Comparison of ENCODE assay signal across 27 mouse cellular contexts in the genomic region with DNA sequence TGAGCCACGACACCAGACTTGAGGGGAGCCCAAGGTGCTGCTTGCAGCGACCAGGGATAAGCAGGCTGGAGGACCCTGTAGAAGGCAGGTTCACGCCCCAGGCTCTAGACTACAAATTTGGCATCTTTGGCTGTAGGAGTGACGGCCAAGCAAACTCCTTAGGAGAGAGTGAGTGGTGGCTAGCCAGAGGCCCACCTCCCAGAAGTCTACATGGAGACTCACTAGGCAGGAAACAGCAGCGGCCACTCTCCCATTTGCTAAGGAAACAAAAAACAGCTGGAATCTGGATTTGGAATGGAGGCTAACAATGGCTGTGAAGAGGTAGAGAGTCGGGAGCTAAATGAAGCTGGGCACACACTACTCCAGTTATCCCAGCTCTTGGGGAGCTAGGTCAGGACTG.
DNase-seq lines count a peak whose midpoint lies in the region; ATAC-seq and TF ChIP-seq lines count a peak whose summit lies in the region.
"Had no signal": no experiment of that assay in that cellular context is flagged by ENCODE, and none has a peak within 500 bp of the region (broad histone marks: within the 10 kb centered on the region; RNA-seq: fewer than 3 reads in every experiment).

No protein-coding gene starts in this region.

- H3K4me3 ChIP-seq in heart, embryonic 10.5 days = no peak overlapping the region
- no peak overlapping the region for H3K4me3 ChIP-seq in lung, embryonic 14.5 days (ENCODE audit: low read depth, low read length)
- H3K4me3 ChIP-seq in lung, adult 2 months (replicated peaks; ENCODE audit: extremely low read depth, low read depth, low read length) = no peak overlapping the region
- H3K4me3 ChIP-seq in embryonic facial prominence, embryonic 12.5 days = no peak overlapping the region
- H3K4me3 ChIP-seq in intestine, postnatal 0 days (ENCODE audit: low read depth, low read length) = no peak overlapping the region
- H3K4me3 ChIP-seq: erythroblast, embryonic 14.5 days; gastrocnemius, adult 2 months; intestine, embryonic 15.5 days; limb, embryonic 13.5 days had no signal

- H3K9me3 ChIP-seq in heart, embryonic 10.5 days = no peaks in the 10 kb centered on the region
- no peaks in the 10 kb centered on the region for H3K9me3 ChIP-seq in lung, embryonic 14.5 days (ENCODE audit: low read depth, low read length)
- no peaks in the 10 kb centered on the region for H3K9me3 ChIP-seq in embryonic facial prominence, embryonic 12.5 days
- no peaks in the 10 kb centered on the region for H3K9me3 ChIP-seq in intestine, postnatal 0 days (ENCODE audit: control insufficient read depth)
- H3K9me3 ChIP-seq: intestine, embryonic 15.5 days; limb, embryonic 13.5 days had no signal

- TF ChIP-seq CTCF in lung, embryonic 14.5 days (IDR thresholded peaks at IDR 0.05; ENCODE audit: low read depth) = no peak
- TF ChIP-seq CTCF in lung, adult 2 months (IDR thresholded peaks at IDR 0.05; ENCODE audit: insufficient read depth, low read length) = no peak
- TF ChIP-seq CTCF in intestine, postnatal 0 days (IDR thresholded peaks at IDR 0.05; ENCODE audit: low read depth) = no peak

- DNase-seq in heart, embryonic 10.5 days (ENCODE audit: low spot score) = no peak
- DNase-seq in heart, adult 8-10 months (ENCODE audit: low spot score) = no peak
- peak; percentile 58 for DNase-seq in lung, embryonic 14.5 days
- no peak for DNase-seq in lung, adult 2 months
- DNase-seq in adipocyte (ENCODE audit: low spot score) = no peak
- DNase-seq: adrenal gland, postnatal 25 days; cerebellum, adult 11-12 months; cerebellum, adult 9-11 months; gastrocnemius, adult 2 months; gastrocnemius, postnatal 36 days; kidney, adult 8-10 months; kidney, postnatal 14 days; layer of hippocampus, adult 9-11 months; lung, postnatal 10 days; right cerebral cortex, postnatal 25 days; thymus, adult 2 months; thymus, postnatal 4 days had no signal

- TF ChIP-seq POLR2A in lung, adult 2 months (IDR thresholded peaks at IDR 0.05; ENCODE audit: borderline replicate concordance, extremely low read depth, low read depth, low read length) = no peak

- ATAC-seq in lung, embryonic 14.5 days (ENCODE audit: insufficient read depth) = no peak
- no peak for ATAC-seq in embryonic facial prominence, embryonic 12.5 days (ENCODE audit: insufficient number of reproducible peaks, insufficient read depth, low FRiP score, low TSS enrichment)
- ATAC-seq in intestine, postnatal 0 days = no peak
- ATAC-seq: CD4-positive, CD25-positive, alpha-beta regulatory T cell, adult 4 months; forebrain, embryonic 16.5 days; hindbrain, postnatal 0 days; intestine, embryonic 15.5 days; midbrain, embryonic 16.5 days had no signal

- no peaks in the 10 kb centered on the region for H3K36me3 ChIP-seq in heart, embryonic 10.5 days
- H3K36me3 ChIP-seq in lung, embryonic 14.5 days (ENCODE audit: insufficient read depth) = no peaks in the 10 kb centered on the region
- no peaks in the 10 kb centered on the region for H3K36me3 ChIP-seq in embryonic facial prominence, embryonic 12.5 days
- no peaks in the 10 kb centered on the region for H3K36me3 ChIP-seq in intestine, postnatal 0 days (ENCODE audit: control insufficient read depth, insufficient read depth)
- H3K36me3 ChIP-seq: intestine, embryonic 15.5 days; limb, embryonic 13.5 days had no signal

- WGBS in heart, embryonic 10.5 days = 38% methylated on average over 6 of the region's 6 CpGs
- 42% methylated on average over 6 of the region's 6 CpGs for WGBS in lung, embryonic 14.5 days
- WGBS in lung, adult 2 months = 58% methylated on average over 6 of the region's 6 CpGs
- 34% methylated on average over 6 of the region's 6 CpGs for WGBS in embryonic facial prominence, embryonic 12.5 days
- WGBS in intestine, postnatal 0 days = 72% methylated on average over 6 of the region's 6 CpGs

- peaks cover 98% of the 10 kb centered on the region for H3K4me1 ChIP-seq in heart, embryonic 10.5 days
- peaks cover 15% of the 10 kb centered on the region; the same call in 1 of the 2 replicates for H3K4me1 ChIP-seq in lung, embryonic 14.5 days (ENCODE audit: insufficient read depth)
- H3K4me1 ChIP-seq in lung, adult 2 months (ENCODE audit: control insufficient read depth, insufficient read depth, low read length) = peaks cover 22% of the 10 kb centered on the region
- H3K4me1 ChIP-seq in embryonic facial prominence, embryonic 12.5 days = peaks cover 59% of the 10 kb centered on the region
- 0 out of 2 replicates have a peak, but pooled peaks cover 5% of the 10 kb centered on the region for H3K4me1 ChIP-seq in intestine, postnatal 0 days (replicated peaks; ENCODE audit: control insufficient read depth, insufficient read depth, low read length)

- H3K9ac ChIP-seq in lung, embryonic 14.5 days = no peak overlapping the region
- no peak overlapping the region for H3K9ac ChIP-seq in embryonic facial prominence, embryonic 12.5 days
- H3K9ac ChIP-seq in intestine, postnatal 0 days (ENCODE audit: low read depth, low read length) = no peak overlapping the region
- H3K9ac ChIP-seq: intestine, embryonic 15.5 days; limb, embryonic 13.5 days had no signal

- H3K4me2 ChIP-seq in lung, embryonic 14.5 days = no peak overlapping the region
- H3K4me2 ChIP-seq in embryonic facial prominence, embryonic 12.5 days (replicated peaks) = no peak overlapping the region
- no peak overlapping the region for H3K4me2 ChIP-seq in intestine, postnatal 0 days (replicated peaks; ENCODE audit: low read depth)
- H3K4me2 ChIP-seq: intestine, embryonic 15.5 days; limb, embryonic 13.5 days; liver, embryonic 11.5 days had no signal

- peak overlapping the region; percentile 23; the same call in 1 of the 2 replicates for H3K27ac ChIP-seq in heart, embryonic 10.5 days
- H3K27ac ChIP-seq in lung, embryonic 14.5 days (ENCODE audit: low read depth) = no peak overlapping the region
- H3K27ac ChIP-seq in embryonic facial prominence, embryonic 12.5 days = 0 out of 2 replicates have a peak overlapping the region, but pooled peaks have one; percentile 2
- H3K27ac ChIP-seq in intestine, postnatal 0 days (ENCODE audit: low read depth, low read length) = no peak overlapping the region
- H3K27ac ChIP-seq: gastrocnemius, adult 2 months; hindbrain, postnatal 0 days; intestine, embryonic 15.5 days; limb, embryonic 13.5 days had no signal

- H3K27me3 ChIP-seq in heart, embryonic 10.5 days (ENCODE audit: insufficient read depth, poor library complexity, severe bottlenecking) = no peaks in the 10 kb centered on the region
- 0 out of 2 replicates have a peak, but pooled peaks cover 3% of the 10 kb centered on the region for H3K27me3 ChIP-seq in lung, embryonic 14.5 days (ENCODE audit: insufficient read depth, low read length)
- peaks cover 7% of the 10 kb centered on the region for H3K27me3 ChIP-seq in embryonic facial prominence, embryonic 12.5 days
- H3K27me3 ChIP-seq in intestine, postnatal 0 days (replicated peaks; ENCODE audit: control insufficient read depth, insufficient read depth, low read length) = peaks cover 17% of the 10 kb centered on the region
- H3K27me3 ChIP-seq: intestine, embryonic 15.5 days had no signal

Comparison
In these comparisons a context has a peak if more than half of its experiments do, and no peak if none do; other contexts are left out.
1. H3K27ac ChIP-seq: peak in heart, embryonic 10.5 days (single experiment) and embryonic facial prominence, embryonic 12.5 days (single experiment); none in lung, embryonic 14.5 days (single experiment) and intestine, postnatal 0 days (single experiment).